Mouse (Mus musculus) liver, adult 2 months (tissue): ENCODE data around the gene Kcnq1. TPM values are rescaled to one million over a fixed set of nuclear protein-coding genes. Genes with fewer than 3 reads are reported as not detected.

ENCODE experiments used
- DNase-seq: peaks from one replicate; pipeline ENCODE4 v3.0.0-alpha.2; 2011; ENCODE audit warnings: low read depth, low spot score; ENCODE audit errors: extremely low read depth
- H3K27ac ChIP-seq: fragments of 200-500 bp; replicated peaks from 2 replicates; pipeline ENCODE4 v1.5.1; 2012; ENCODE audit warnings: low read depth, mild to moderate bottlenecking, control low read depth, inconsistent platforms, low read length; ENCODE audit not compliant: insufficient read depth
- H3K27me3 ChIP-seq: fragments of 200-500 bp; 2 replicates; pipeline ENCODE4 v1.6.1; 2012; ENCODE audit warnings: mild to moderate bottlenecking, moderate library complexity, low read length, inconsistent platforms; ENCODE audit not compliant: control insufficient read depth, insufficient read depth
- H3K36me3 ChIP-seq: fragments of 200-500 bp; 2 replicates; pipeline ENCODE4 v1.6.1; 2012; ENCODE audit warnings: low read length, inconsistent platforms; ENCODE audit not compliant: control insufficient read depth, insufficient read depth
- H3K4me1 ChIP-seq: fragments of 200-500 bp; 2 replicates; pipeline ENCODE4 v1.6.1; 2011; ENCODE audit warnings: low read length; ENCODE audit not compliant: control insufficient read depth, insufficient read depth
- H3K4me3 ChIP-seq: fragments of 200-500 bp; 2 replicates; pipeline ENCODE4 v1.5.1; 2011; ENCODE audit warnings: low read depth, mild to moderate bottlenecking, control low read depth, low read length, moderate library complexity; ENCODE audit not compliant: insufficient read depth
- H3K79me2 ChIP-seq: fragments of 200-500 bp; 2 replicates; pipeline ENCODE4 v1.6.1; 2012; ENCODE audit warnings: inconsistent platforms, mild to moderate bottlenecking, low read length, moderate library complexity; ENCODE audit not compliant: control insufficient read depth, insufficient read depth
- H3K9ac ChIP-seq: fragments of 200-500 bp; 2 replicates; pipeline ENCODE4 v1.6.1; 2012; ENCODE audit warnings: low read depth, mild to moderate bottlenecking, control low read depth, inconsistent platforms, low read length
- CTCF ChIP-seq: fragments of 200-500 bp; IDR thresholded peaks from 2 replicates; pipeline ENCODE4 v1.5.1; 2011; ENCODE audit warnings: low read depth, low read length, control low read depth
- POLR2A ChIP-seq: fragments of 200-500 bp; IDR thresholded peaks from 2 replicates; pipeline ENCODE4 v1.6.1; 2011; ENCODE audit warnings: low read length, control low read depth; ENCODE audit not compliant: insufficient read depth; ENCODE audit errors: extremely low read depth
- WGBS: fragments of 180-500 bp; shearing (Covaris S2); methylation state at CpG from one replicate; pipeline ENCODE4 v1.1.7; 2018; 5-methylcytosine and 5-hydroxymethylcytosine counted together
- polyA plus RNA-seq: library from polyadenylated mRNA; depleted of rRNA; stranded (reverse); fragments of >200 nt; gene quantifications from 2 replicates; pipeline ENCODE4 v1.2.3, GENCODE M21; 2012
- total RNA-seq: library from RNA; depleted of rRNA; stranded (reverse); fragments of >200 nt; gene quantifications from 2 replicates; pipeline ENCODE4 v1.2.3, GENCODE M21; 2014

Kcnq1 gene
- total and polyA plus RNA-seq, 2 experiments = 1.3 to 2.5 TPM

- Histone ChIP-seq H3K27ac (no peak overlapping the region), H3K79me2 (no peaks in the 10 kb centered on the region), H3K4me3 (no peak overlapping the region), H3K36me3 (no peaks in the 10 kb centered on the region), H3K9ac (no peak overlapping the region), H3K27me3 (no peaks in the 10 kb centered on the region), H3K4me1 (no peaks in the 10 kb centered on the region; the same call in 1 of the 2 replicates)
- DNase-seq = no peak
- TF ChIP-seq POLR2A = no peak
- TF ChIP-seq CTCF = no peak
These were observed 57.9 kb downstream of the Kcnq1 start for GRCm38 (mm10) chr7:143164074-143164473.

GRCm38 (mm10) chr7:143165687-143166265 is 59.6 kb downstream of the Kcnq1 start:
- Histone ChIP-seq H3K9ac (no peak overlapping the region), H3K27me3 (no peaks in the 10 kb centered on the region), H3K27ac (no peak overlapping the region), H3K79me2 (no peaks in the 10 kb centered on the region), H3K36me3 (no peaks in the 10 kb centered on the region), H3K4me1 (no peaks in the 10 kb centered on the region; the same call in 1 of the 2 replicates), H3K4me3 (no peak overlapping the region)
- TF ChIP-seq POLR2A = no peak
- no peak for TF ChIP-seq CTCF
- 88% methylated on average over 7 of the region's 7 CpGs for WGBS
- no peak for DNase-seq

- TF ChIP-seq CTCF (no peak), POLR2A (no peak)
- H3K27ac ChIP-seq = no peak overlapping the region
- H3K79me2 ChIP-seq = no peaks in the 10 kb centered on the region
- DNase-seq = no peak
- H3K4me3 ChIP-seq = no peak overlapping the region
- no peak overlapping the region for H3K9ac ChIP-seq
- 89% methylated on average over 3 of the region's 3 CpGs for WGBS
- H3K36me3 ChIP-seq = no peaks in the 10 kb centered on the region
- H3K27me3 ChIP-seq = no peaks in the 10 kb centered on the region
- no peaks in the 10 kb centered on the region; the same call in 1 of the 2 replicates for H3K4me1 ChIP-seq
These were observed 61.1 kb downstream of the Kcnq1 start for GRCm38 (mm10) chr7:143167275-143167674.

DNA sequence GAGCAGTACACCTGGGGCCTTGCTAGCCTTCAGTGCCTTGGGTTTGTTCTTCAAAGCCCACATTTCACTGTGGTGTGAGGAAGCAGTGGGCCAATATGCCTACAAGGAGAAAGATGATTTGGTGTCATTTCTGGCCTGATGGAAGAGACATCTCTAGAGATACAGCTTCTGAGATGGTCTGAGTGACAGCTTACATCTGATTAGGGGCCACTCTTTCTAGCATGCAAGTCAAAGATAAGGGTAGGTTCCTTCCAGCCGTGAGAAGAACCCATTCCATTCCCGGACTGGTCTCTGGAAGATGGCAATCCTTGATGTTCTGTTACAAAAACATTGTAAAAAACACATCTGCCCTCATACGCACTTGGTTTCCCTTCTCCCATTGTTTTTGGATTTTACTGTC is 63.2 kb downstream of the Kcnq1 start:
- TF ChIP-seq POLR2A (no peak), CTCF (no peak)
- 98% methylated on average over 3 of the region's 3 CpGs for WGBS
- H3K9ac ChIP-seq = no peak overlapping the region

DNA sequence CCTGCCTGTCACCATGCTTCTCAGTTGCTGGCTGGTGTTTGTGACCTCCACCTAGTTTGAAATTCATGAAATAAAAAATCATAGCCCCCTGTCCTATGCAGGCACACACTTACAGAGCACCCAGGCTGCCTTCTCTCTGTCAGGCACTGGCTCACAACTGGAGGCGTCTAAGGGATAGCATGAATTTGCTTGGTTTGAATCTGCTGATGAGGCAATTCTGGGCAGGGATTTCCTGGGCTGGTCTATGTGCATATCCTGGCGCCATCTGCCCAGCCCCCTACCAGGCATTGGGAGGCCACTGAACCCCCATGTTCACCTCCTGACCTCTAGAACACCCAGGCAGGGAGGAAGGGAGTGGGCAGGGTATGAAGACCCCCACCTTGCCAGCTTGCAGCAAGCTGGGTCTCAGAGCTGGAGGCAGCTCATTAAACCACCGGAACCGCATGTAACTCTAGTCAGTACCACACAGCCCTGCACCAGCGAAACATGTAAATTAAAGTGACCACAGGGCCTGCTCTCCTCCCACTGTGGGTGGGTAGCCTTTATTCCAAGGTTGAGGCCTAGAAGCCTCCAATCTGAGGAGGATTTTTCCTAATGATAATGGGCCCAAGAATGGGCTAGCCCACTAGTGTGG is 66.9 kb downstream of the Kcnq1 start:
- WGBS = 81% methylated on average over 5 of the region's 5 CpGs

More for the DNA sequence above, 63.2 kb downstream of the Kcnq1 start:
- Histone ChIP-seq H3K4me1 (no peaks in the 10 kb centered on the region; the same call in 1 of the 2 replicates), H3K27ac (no peak overlapping the region), H3K36me3 (no peaks in the 10 kb centered on the region), H3K79me2 (no peaks in the 10 kb centered on the region), H3K27me3 (no peaks in the 10 kb centered on the region), H3K4me3 (no peak overlapping the region)
- DNase-seq = no peak

GRCm38 (mm10) chr7:143174633-143175032 is 68.5 kb downstream of the Kcnq1 start:
- Histone ChIP-seq H3K27ac (no peak overlapping the region), H3K4me3 (no peak overlapping the region), H3K27me3 (no peaks in the 10 kb centered on the region), H3K9ac (no peak overlapping the region), H3K4me1 (no peaks in the 10 kb centered on the region), H3K36me3 (no peaks in the 10 kb centered on the region), H3K79me2 (no peaks in the 10 kb centered on the region)
- TF ChIP-seq CTCF (no peak), POLR2A (no peak)
- DNase-seq = no peak
- 94% methylated on average over 6 of the region's 6 CpGs for WGBS

More for the DNA sequence above, 66.9 kb downstream of the Kcnq1 start:
- no peaks in the 10 kb centered on the region for H3K4me1 ChIP-seq
- H3K9ac ChIP-seq = no peak overlapping the region
- DNase-seq = no peak
- H3K27me3 ChIP-seq = no peaks in the 10 kb centered on the region
- no peak overlapping the region for H3K4me3 ChIP-seq
- no peaks in the 10 kb centered on the region for H3K36me3 ChIP-seq
- TF ChIP-seq POLR2A = no peak
- H3K79me2 ChIP-seq = no peaks in the 10 kb centered on the region
- no peak overlapping the region for H3K27ac ChIP-seq
